Mouse (Mus musculus): Measurements from ENCODE around the gene Fam19a3. TPM values are rescaled to one million over a fixed set of nuclear protein-coding genes. Genes with fewer than 3 reads are reported as not detected.
A peak's percentile ranks its signal among the peaks of the same experiment; 100 is the strongest.
"Not testable (repeated sequence)": the region's sequence is repeated elsewhere in the genome, so short reads cannot be mapped to it uniquely, and the experiment has no call there.

Gene Fam19a3
- total and polyA plus RNA-seq, 2 experiments from 2014 or later: 0.11 TPM; not detected in 1

- under 1% methylated on average over 27 of the region's 27 CpGs for WGBS
- peak; percentile 85 for DNase-seq (ENCODE audit: low spot score)
- peak; percentile 80 for TF ChIP-seq CTCF (IDR thresholded peaks at IDR 0.05)
- H3K4me1 ChIP-seq (ENCODE audit: insufficient read depth, low read length): peaks cover 8% of the 10 kb centered on the region; the same call in 1 of the 2 replicates
- no peaks in the 10 kb centered on the region for H3K9me3 ChIP-seq (ENCODE audit: low read length)
- 0 out of 2 replicates have a peak, but pooled peaks cover 4% of the 10 kb centered on the region for H3K27me3 ChIP-seq (ENCODE audit: insufficient read depth, low read length)
- H3K27ac ChIP-seq (ENCODE audit: low read depth, low read length): no peak overlapping the region
- H3K36me3 ChIP-seq (ENCODE audit: insufficient read depth, low read length): no peaks in the 10 kb centered on the region
- peak overlapping the region; percentile 32 for H3K4me3 ChIP-seq (ENCODE audit: low read depth, low read length)
- peak overlapping the region; percentile 58 for H3K4me2 ChIP-seq (ENCODE audit: low read depth, low read length, poor library complexity, severe bottlenecking)
- ATAC-seq (ENCODE audit: low FRiP score): peak; percentile 88
- H3K9ac ChIP-seq (replicated peaks; ENCODE audit: low read length, poor library complexity, severe bottlenecking): peak overlapping the region; percentile 50; the same call in 1 of the 2 replicates
These were observed 23.2 kb downstream of the Fam19a3 start for GRCm38 (mm10) chr3:104758406-104758805.

- DNase-seq (ENCODE audit: low spot score); H3K9ac ChIP-seq (replicated peaks; ENCODE audit: low read length, poor library complexity, severe bottlenecking); H3K27me3 ChIP-seq (ENCODE audit: insufficient read depth, low read length); H3K4me3 ChIP-seq (ENCODE audit: low read depth, low read length); H3K9me3 ChIP-seq (ENCODE audit: low read length); ATAC-seq (ENCODE audit: low FRiP score); H3K4me2 ChIP-seq (ENCODE audit: low read depth, low read length, poor library complexity, severe bottlenecking); H3K4me1 ChIP-seq (ENCODE audit: insufficient read depth, low read length); H3K36me3 ChIP-seq (ENCODE audit: insufficient read depth, low read length); H3K27ac ChIP-seq (ENCODE audit: low read depth, low read length): not testable (repeated sequence)
- WGBS: 18% methylated on average over 17 of the region's 25 CpGs
- TF ChIP-seq CTCF (IDR thresholded peaks at IDR 0.05): peak; percentile 49
These were observed 28.8 kb downstream of the Fam19a3 start for GRCm38 (mm10) chr3:104752845-104753244.

GRCm38 (mm10) chr3:104743864-104744263 lies 37.8 kb downstream of the Fam19a3 start:
- no peak for TF ChIP-seq CTCF (IDR thresholded peaks at IDR 0.05)
- H3K4me2 ChIP-seq (ENCODE audit: low read depth, low read length, poor library complexity, severe bottlenecking): no peak overlapping the region
- H3K9ac ChIP-seq (replicated peaks; ENCODE audit: low read length, poor library complexity, severe bottlenecking): no peak overlapping the region
- H3K36me3 ChIP-seq (ENCODE audit: insufficient read depth, low read length): no peaks in the 10 kb centered on the region
- ATAC-seq (ENCODE audit: low FRiP score) (no peak), DNase-seq (ENCODE audit: low spot score) (no peak)
- no peaks in the 10 kb centered on the region for H3K9me3 ChIP-seq (ENCODE audit: low read length)
- no peak overlapping the region for H3K27ac ChIP-seq (ENCODE audit: low read depth, low read length)
- H3K4me1 ChIP-seq (ENCODE audit: insufficient read depth, low read length): no peaks in the 10 kb centered on the region
- WGBS: 84% methylated on average over 1 of the region's 1 CpGs
- H3K27me3 ChIP-seq (ENCODE audit: insufficient read depth, low read length): no peaks in the 10 kb centered on the region
- H3K4me3 ChIP-seq (ENCODE audit: low read depth, low read length): no peak overlapping the region

- Histone ChIP-seq H3K27ac (ENCODE audit: low read depth, low read length) (no peak overlapping the region), H3K27me3 (ENCODE audit: insufficient read depth, low read length) (no peaks in the 10 kb centered on the region), H3K9me3 (ENCODE audit: low read length) (no peaks in the 10 kb centered on the region), H3K4me3 (ENCODE audit: low read depth, low read length) (no peak overlapping the region), H3K9ac (replicated peaks; ENCODE audit: low read length, poor library complexity, severe bottlenecking) (no peak overlapping the region), H3K4me2 (ENCODE audit: low read depth, low read length, poor library complexity, severe bottlenecking) (no peak overlapping the region), H3K36me3 (ENCODE audit: insufficient read depth, low read length) (no peaks in the 10 kb centered on the region), H3K4me1 (ENCODE audit: insufficient read depth, low read length) (no peaks in the 10 kb centered on the region)
- 52% methylated on average over 1 of the region's 1 CpGs for WGBS
- ATAC-seq (ENCODE audit: low FRiP score) (no peak), DNase-seq (ENCODE audit: low spot score) (no peak)
- no peak for TF ChIP-seq CTCF (IDR thresholded peaks at IDR 0.05)
These were observed 38.5 kb downstream of the Fam19a3 start for GRCm38 (mm10) chr3:104743161-104743560.

GRCm38 (mm10) chr3:104741954-104742353 lies 39.7 kb downstream of the Fam19a3 start:
- DNase-seq (ENCODE audit: low spot score) (no peak), ATAC-seq (ENCODE audit: low FRiP score) (no peak)
- WGBS: 96% methylated on average over 3 of the region's 3 CpGs
- Histone ChIP-seq H3K27ac (ENCODE audit: low read depth, low read length) (no peak overlapping the region), H3K9ac (replicated peaks; ENCODE audit: low read length, poor library complexity, severe bottlenecking) (no peak overlapping the region), H3K4me3 (ENCODE audit: low read depth, low read length) (no peak overlapping the region), H3K36me3 (ENCODE audit: insufficient read depth, low read length) (no peaks in the 10 kb centered on the region), H3K9me3 (ENCODE audit: low read length) (no peaks in the 10 kb centered on the region), H3K4me2 (ENCODE audit: low read depth, low read length, poor library complexity, severe bottlenecking) (no peak overlapping the region), H3K4me1 (ENCODE audit: insufficient read depth, low read length) (no peaks in the 10 kb centered on the region), H3K27me3 (ENCODE audit: insufficient read depth, low read length) (no peaks in the 10 kb centered on the region)
- no peak for TF ChIP-seq CTCF (IDR thresholded peaks at IDR 0.05)

- H3K9ac ChIP-seq (replicated peaks; ENCODE audit: low read length, poor library complexity, severe bottlenecking): no peak overlapping the region
- H3K27me3 ChIP-seq (ENCODE audit: insufficient read depth, low read length): no peaks in the 10 kb centered on the region
- no peak overlapping the region for H3K27ac ChIP-seq (ENCODE audit: low read depth, low read length)
- no peak overlapping the region for H3K4me2 ChIP-seq (ENCODE audit: low read depth, low read length, poor library complexity, severe bottlenecking)
- H3K9me3 ChIP-seq (ENCODE audit: low read length): no peaks in the 10 kb centered on the region
- H3K4me1 ChIP-seq (ENCODE audit: insufficient read depth, low read length): no peaks in the 10 kb centered on the region
- WGBS: 58% methylated on average over 7 of the region's 7 CpGs
- ATAC-seq (ENCODE audit: low FRiP score) (no peak), DNase-seq (ENCODE audit: low spot score) (no peak)
- no peak for TF ChIP-seq CTCF (IDR thresholded peaks at IDR 0.05)
- H3K4me3 ChIP-seq (ENCODE audit: low read depth, low read length): no peak overlapping the region
- H3K36me3 ChIP-seq (ENCODE audit: insufficient read depth, low read length): no peaks in the 10 kb centered on the region
These were observed 47.0 kb downstream of the Fam19a3 start for GRCm38 (mm10) chr3:104734654-104735053.

Data from midbrain, postnatal 0 days (tissue).